Mouse (Mus musculus) CH12.LX (cell line): ENCODE data around the gene Ift81. TPM values are rescaled to one million over a fixed set of nuclear protein-coding genes. Genes with fewer than 3 reads are reported as not detected.

ENCODE experiments used
- DNase-seq: peaks from one replicate; pipeline ENCODE4 v3.0.0-alpha.2; 2013; ENCODE audit errors: extremely low read depth
- H3K27ac ChIP-seq: 2 replicates; pipeline ENCODE4 v1.5.1; 2012; ENCODE audit warnings: low read depth, mild to moderate bottlenecking, control low read depth, moderate library complexity; ENCODE audit not compliant: insufficient read depth
- H3K27me3 ChIP-seq: replicated peaks from 2 replicates; pipeline ENCODE3; 2012; ENCODE audit warnings: inconsistent platforms
- H3K36me3 ChIP-seq, 2 experiments: replicated peaks in 1 of 2; 2 replicates each; pipeline versions ENCODE3 to v1.6.1; 2012; ENCODE audit warnings: inconsistent platforms in 1 of 2, low read length in 1 of 2, mild to moderate bottlenecking in 1 of 2, mixed read lengths in 1 of 2, moderate library complexity in 1 of 2; ENCODE audit not compliant: control insufficient read depth in 1 of 2, insufficient read depth in 1 of 2
- H3K4me1 ChIP-seq, 2 experiments: 2 replicates each; pipeline ENCODE4 v1.6.1; 2012; ENCODE audit warnings: inconsistent platforms in 1 of 2, moderate library complexity in 1 of 2; ENCODE audit not compliant: insufficient read depth in 2 of 2, control insufficient read depth in 1 of 2
- H3K4me2 ChIP-seq: 2 replicates; pipeline ENCODE4 v1.6.1; 2012; ENCODE audit warnings: low read depth, mild to moderate bottlenecking, control low read depth; ENCODE audit not compliant: poor library complexity, insufficient read depth, severe bottlenecking
- H3K4me3 ChIP-seq, 3 experiments: fragments of 150-350 bp in 1 of 3; sonication (generic) in 1 of 3; replicated peaks in 1 of 3; 2 replicates each; pipeline versions ENCODE3 to v1.5.1; 2011 to 2012; ENCODE audit warnings: low read depth in 2 of 3, low read length in 2 of 3, mild to moderate bottlenecking in 2 of 3, moderate library complexity in 2 of 3, control low read depth in 1 of 3, improper control_type of control experiment in 1 of 3, inconsistent platforms in 1 of 3, mixed read lengths in 1 of 3; ENCODE audit not compliant: poor library complexity in 1 of 3
- H3K79me2 ChIP-seq: replicated peaks from 2 replicates; pipeline ENCODE4 v1.6.1; 2012; ENCODE audit warnings: mild to moderate bottlenecking, moderate library complexity; ENCODE audit not compliant: control insufficient read depth, poor library complexity, insufficient read depth, severe bottlenecking; ENCODE audit errors: extremely low read depth
- H3K9ac ChIP-seq: 2 replicates; pipeline ENCODE4 v1.6.1; 2012; ENCODE audit warnings: low read depth, mild to moderate bottlenecking, control low read depth, moderate library complexity; ENCODE audit not compliant: insufficient read depth
- H3K9me3 ChIP-seq: replicated peaks from 2 replicates; pipeline ENCODE3; 2012; ENCODE audit warnings: low read length, inconsistent platforms, mixed read lengths
- BHLHE40 ChIP-seq: IDR thresholded peaks from 2 replicates; pipeline ENCODE4 v1.6.1; 2011; ENCODE audit warnings: mild to moderate bottlenecking, low read depth, low read length, improper control_type of control experiment
- CTCF ChIP-seq, 2 experiments: IDR thresholded peaks in 1 of 2; conservative IDR thresholded peaks in 1 of 2; 2 replicates each; pipeline ENCODE4 v1.5.1; 2011 to 2012; ENCODE audit warnings: low read depth in 2 of 2, low read length in 2 of 2, improper control_type of control experiment in 1 of 2, inconsistent platforms in 1 of 2, mild to moderate bottlenecking in 1 of 2, moderate library complexity in 1 of 2
- GABPA ChIP-seq: IDR thresholded peaks from 2 replicates; pipeline ENCODE4 v1.6.1; 2012; ENCODE audit warnings: low read depth, low read length, improper control_type of control experiment, inconsistent platforms; ENCODE audit not compliant: insufficient replicate concordance
- JUN ChIP-seq: IDR thresholded peaks from 2 replicates; pipeline ENCODE4 v1.6.1; 2011; ENCODE audit warnings: low read depth, mild to moderate bottlenecking, low read length, improper control_type of control experiment, moderate library complexity; ENCODE audit not compliant: insufficient read depth
- MAX ChIP-seq: IDR thresholded peaks from 2 replicates; pipeline ENCODE4 v1.6.1; 2011; ENCODE audit warnings: low read length, improper control_type of control experiment
- MEF2A ChIP-seq: IDR thresholded peaks from 2 replicates; pipeline ENCODE4 v1.6.1; 2014; ENCODE audit warnings: low read depth, mild to moderate bottlenecking, inconsistent platforms, low read length, improper control_type of control experiment, borderline replicate concordance
- MYC ChIP-seq: IDR thresholded peaks from 2 replicates; pipeline ENCODE4 v1.6.1; 2011; ENCODE audit warnings: low read depth, mild to moderate bottlenecking, improper control_type of control experiment, low read length
- NRF1 ChIP-seq: IDR thresholded peaks from 2 replicates; pipeline ENCODE4 v1.6.1; 2014; ENCODE audit warnings: low read depth, mild to moderate bottlenecking, inconsistent platforms, low read length, improper control_type of control experiment, moderate library complexity
- PAX5 ChIP-seq: IDR thresholded peaks from 2 replicates; pipeline ENCODE4 v1.6.1; 2012; ENCODE audit warnings: low read length, inconsistent platforms, mixed read lengths
- POLR2A ChIP-seq: IDR thresholded peaks from 2 replicates; pipeline ENCODE4 v1.6.1; 2011; ENCODE audit warnings: low read depth, mild to moderate bottlenecking, improper control_type of control experiment, low read length
- POLR2AphosphoS2 ChIP-seq: IDR thresholded peaks from 2 replicates; pipeline ENCODE4 v1.6.1; 2011; ENCODE audit warnings: low read depth, low read length, improper control_type of control experiment
- RCOR1 ChIP-seq: conservative IDR thresholded peaks from 2 replicates; pipeline ENCODE4 v1.6.1; 2012; ENCODE audit warnings: low read depth, mild to moderate bottlenecking, inconsistent platforms, low read length, improper control_type of control experiment
- SMC3 ChIP-seq: IDR thresholded peaks from 2 replicates; pipeline ENCODE4 v1.6.1; 2011; ENCODE audit warnings: low read depth, low read length, improper control_type of control experiment
- TBP ChIP-seq: conservative IDR thresholded peaks from 2 replicates; pipeline ENCODE4 v1.6.1; 2011; ENCODE audit warnings: low read depth, low read length, improper control_type of control experiment
- TCF12 ChIP-seq: IDR thresholded peaks from 2 replicates; pipeline ENCODE4 v1.6.1; 2014; ENCODE audit warnings: low read depth, mild to moderate bottlenecking, inconsistent platforms, low read length, improper control_type of control experiment
- USF2 ChIP-seq: conservative IDR thresholded peaks from 2 replicates; pipeline ENCODE4 v1.6.1; 2011; ENCODE audit warnings: low read depth, low read length, improper control_type of control experiment
- ZMIZ1 ChIP-seq: IDR thresholded peaks from 2 replicates; pipeline ENCODE4 v1.6.1; 2012; ENCODE audit warnings: low read depth, mild to moderate bottlenecking, inconsistent platforms, low read length, improper control_type of control experiment
- dilution Hi-C: fragments of 300-500 bp; cut with MboI; formaldehyde crosslinking; loops from 2 replicates; pipeline ENCODE4 v1.14.3; 2020; ENCODE audit warnings: low sequenced_read_pairs; ENCODE audit not compliant: extremely low pct_unique_long_range_greater_than_20kb, extremely low pct_ligation_motif_present
- in situ Hi-C: fragments of 300-500 bp; cut with MboI; formaldehyde crosslinking; loops from 3 replicates; pipeline ENCODE4 v1.14.3; 2019; ENCODE audit warnings: low sequenced_read_pairs, low pct_ligation_motif_present, low pct_unique_long_range_greater_than_20kb, mixed read lengths
- polyA plus RNA-seq: library from polyadenylated mRNA; unstranded; fragments of >175 nt; gene quantifications from 2 replicates; pipeline ENCODE4 v1.2.1, GENCODE M21; 2012; ENCODE audit warnings: low read depth; ENCODE audit not compliant: insufficient read length
- total RNA-seq, 2 experiments: library from RNA; depleted of rRNA; stranded (reverse); fragments of 300-350 nt in 1 of 2; fragments of >200 nt in 1 of 2; gene quantifications; 2 replicates each; pipeline ENCODE4 v1.2.3; 2012 to 2014

The Ift81 gene
- total and polyA plus RNA-seq, 3 experiments = 3.1 to 5.0 (median 4.1) TPM

- no peak overlapping the region for H3K4me2 ChIP-seq
- H3K4me1 ChIP-seq = peaks cover 2 to 4% of the 10 kb centered on the region in 2 experiments; a peak in 3 of 4 replicates
- H3K9me3 ChIP-seq = no peaks in the 10 kb centered on the region
- H3K9ac ChIP-seq = no peak overlapping the region
- no peaks in the 10 kb centered on the region for H3K79me2 ChIP-seq
- H3K27me3 ChIP-seq = no peaks in the 10 kb centered on the region
- no peak for TF ChIP-seq MEF2A
- no peak for TF ChIP-seq JUN
- TF ChIP-seq POLR2AphosphoS2 = no peak
- no peak for TF ChIP-seq GABPA
- no peak for TF ChIP-seq POLR2A
- TF ChIP-seq NRF1 = no peak
- TF ChIP-seq RCOR1 = no peak
- TF ChIP-seq PAX5 = no peak
- TF ChIP-seq SMC3 = no peak
- no peak for TF ChIP-seq USF2
- no peak for TF ChIP-seq ZMIZ1
- no peak for TF ChIP-seq TBP
- no peak for TF ChIP-seq TCF12
- TF ChIP-seq, all 38 proteins: peak for 0
- no peak overlapping the region for H3K4me3 ChIP-seq
- dilution Hi-C loops (no loop called here), in situ Hi-C loops (no loop called here)
- no peak for DNase-seq
- H3K27ac ChIP-seq = no peak overlapping the region
- no peaks in the 10 kb centered on the region for H3K36me3 ChIP-seq
Observed at GRCm38 (mm10) chr5:122547810-122548209, 66.5 kb downstream of the Ift81 start.

DNA sequence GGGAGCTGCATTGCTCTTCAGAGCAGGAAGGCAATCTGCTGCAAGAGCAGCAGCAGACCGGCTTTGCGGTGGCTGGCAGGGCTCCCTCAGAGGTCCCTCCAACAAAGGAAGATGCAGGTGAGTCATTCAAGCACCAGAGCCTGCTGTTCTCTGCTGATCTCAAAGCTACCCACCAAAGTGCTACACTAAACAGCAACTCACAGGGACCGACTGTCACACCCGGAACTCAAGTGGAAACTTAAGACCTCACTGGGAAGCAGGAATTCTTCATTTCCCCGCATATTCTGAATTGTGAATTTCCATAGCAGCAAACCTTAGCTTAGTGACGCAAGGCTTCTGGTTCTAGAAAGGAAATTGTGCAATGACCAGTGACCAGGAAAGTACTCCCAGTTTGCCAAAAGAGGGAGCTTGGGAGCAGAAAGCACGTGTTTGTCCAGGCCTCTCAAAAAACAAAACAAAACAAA lies 67.0 kb downstream of the Ift81 start:
- in situ Hi-C loops = no loop called here
- Histone ChIP-seq H3K9me3 (no peaks in the 10 kb centered on the region), H3K4me3 (no peak overlapping the region), H3K27me3 (no peaks in the 10 kb centered on the region), H3K9ac (no peak overlapping the region), H3K79me2 (no peaks in the 10 kb centered on the region), H3K4me2 (no peak overlapping the region), H3K4me1 (peaks cover 2 to 4% of the 10 kb centered on the region in 2 experiments; a peak in 3 of 4 replicates), H3K36me3 (no peaks in the 10 kb centered on the region), H3K27ac (no peak overlapping the region)
- dilution Hi-C loops = no loop called here
- peak; percentile 87 for TF ChIP-seq MYC
- TF ChIP-seq CTCF (conservative IDR thresholded peaks at IDR 0.05 in 1 of 2, IDR thresholded peaks at IDR 0.05 in 1 of 2; ENCODE audit: low read depth in 2 of 2, low read length in 2 of 2) = peak in 1 of 2 experiments; percentile 51; a peak in 2 of 4 replicates
- TF ChIP-seq MAX = peak; percentile 86
- TF ChIP-seq POLR2A = no peak
- peak; percentile 43 for TF ChIP-seq SMC3
- TF ChIP-seq BHLHE40 = peak; percentile 49; the same call in 1 of the 2 replicates
- DNase-seq = peak; percentile 8
